Mouse (Mus musculus) spleen, embryonic (tissue): ENCODE data around the gene Ranbp2.

Experiments used
- CTCF ChIA-PET: fragments of 350-600 bp; sonication (Branson Sonifier 250); formaldehyde crosslinking; loops from one replicate; lab custom pipeline; 2022; lab: Charles Lee

The Ranbp2 gene

DNA sequence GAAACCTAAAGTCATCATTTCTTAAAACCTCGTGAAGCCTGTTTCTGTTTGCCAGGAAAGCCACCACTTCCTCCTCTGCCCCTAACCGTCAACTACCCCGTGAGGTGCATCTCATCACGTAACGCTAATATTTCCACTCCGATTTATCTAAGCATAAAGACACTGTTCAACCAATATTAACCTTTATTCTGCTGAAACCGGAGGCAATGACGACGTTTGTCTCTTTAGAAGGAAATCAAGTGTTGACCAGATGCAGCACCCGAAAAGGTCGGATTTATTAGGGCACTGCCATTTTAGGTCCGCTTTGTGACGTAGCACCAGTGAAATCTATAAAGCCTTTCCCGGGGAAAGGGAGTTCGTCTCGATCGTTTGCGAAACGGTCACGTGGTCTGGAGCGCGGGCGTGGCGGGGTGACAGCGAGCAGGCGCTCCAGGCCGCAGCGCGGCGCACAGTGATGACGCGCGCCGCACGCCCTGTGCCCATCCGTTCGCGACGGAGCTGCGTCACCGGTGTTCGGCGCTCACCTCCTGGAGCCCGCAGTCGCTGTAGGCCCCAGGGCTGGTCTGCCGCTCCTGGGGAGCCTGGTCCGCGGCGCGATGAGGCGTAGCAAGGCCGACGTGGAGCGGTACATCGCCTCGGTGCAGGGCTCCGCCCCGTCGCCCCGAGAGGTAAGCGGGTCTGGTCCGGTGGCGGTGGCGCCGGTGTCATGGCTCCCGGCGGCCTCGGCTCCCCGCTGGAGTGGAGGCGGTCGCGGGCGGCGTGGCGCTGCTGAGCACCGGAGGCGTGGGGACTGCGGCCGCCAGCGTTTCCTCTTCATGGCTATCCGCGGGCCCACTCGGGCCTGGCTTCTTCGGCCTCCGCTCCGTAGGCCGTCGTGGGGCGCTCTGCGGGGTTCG lies at the start of gene Ranbp2:
Gene Ranbp2, plus strand, starts transcription at position 537 of the 896 bp plus-strand sequence.
- CTCF ChIA-PET = no interaction called here

DNA sequence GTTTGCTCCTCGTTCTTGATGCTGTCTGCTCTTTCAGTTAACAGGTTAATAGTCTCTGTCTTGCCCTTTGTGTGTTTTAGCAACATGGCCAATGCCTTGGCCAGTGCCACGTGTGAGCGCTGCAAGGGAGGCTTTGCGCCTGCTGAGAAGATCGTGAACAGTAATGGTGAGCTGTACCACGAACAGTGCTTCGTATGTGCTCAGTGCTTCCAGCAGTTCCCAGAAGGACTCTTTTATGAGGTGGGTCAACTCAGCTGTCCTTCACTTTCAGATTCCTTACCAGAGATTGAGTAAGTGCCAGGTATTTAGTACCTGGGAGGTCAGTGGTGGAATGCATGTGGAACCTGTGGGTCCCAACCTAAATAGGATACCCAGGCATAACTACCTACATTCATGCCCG lies 47.8 kb upstream of the Ranbp2 start:
- CTCF ChIA-PET = interaction anchor here (0.7 kb wide), 1 partner anchor 18 kb away, joined by 3 read pairs; no protein-coding TSS in a partner anchor

DNA sequence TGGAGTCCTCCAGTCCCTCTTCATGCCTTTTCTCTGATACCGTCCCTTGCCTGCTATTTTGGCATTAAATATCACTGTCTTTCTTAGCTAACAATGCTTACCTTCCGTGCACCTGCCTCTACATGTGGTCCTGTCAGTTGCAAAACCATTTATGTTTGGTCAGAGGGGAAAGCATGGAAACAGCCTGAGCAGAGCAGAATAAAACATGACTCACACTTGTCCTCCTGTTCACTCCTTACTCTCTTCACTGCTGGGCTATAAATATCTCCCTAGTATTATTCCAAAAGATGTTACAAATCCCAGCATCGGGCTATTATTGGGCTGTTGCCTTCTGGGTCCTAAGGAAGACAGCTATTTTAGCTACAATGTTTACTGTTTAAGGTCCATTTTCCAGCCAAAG lies 44.9 kb upstream of the Ranbp2 start:
- CTCF ChIA-PET = interaction anchor here (0.6 kb wide), 1 partner anchor 44 kb away, joined by 3 read pairs; no protein-coding TSS in a partner anchor

DNA sequence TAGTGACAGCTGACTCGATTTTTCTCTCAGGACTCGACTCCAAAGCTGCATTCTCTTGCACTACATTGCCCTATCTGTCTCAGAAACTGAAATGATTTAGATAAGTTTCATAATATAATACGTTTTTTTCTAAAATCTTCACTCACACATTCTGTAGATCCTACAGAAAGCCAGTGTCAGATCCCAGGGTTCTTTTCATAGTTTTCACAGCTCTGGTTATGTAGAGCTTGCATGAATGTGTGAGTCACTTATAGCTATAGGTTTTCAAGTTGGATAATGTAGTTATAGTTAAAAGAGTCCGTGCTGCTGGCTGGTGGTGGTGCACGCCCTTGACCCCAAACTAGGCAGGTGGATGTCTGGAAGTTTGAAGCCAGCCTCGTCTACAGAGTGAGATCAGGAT lies 42.1 kb upstream of the Ranbp2 start:
- CTCF ChIA-PET = interaction anchor here (0.7 kb wide), 1 partner anchor 38 kb away, joined by 3 read pairs; no protein-coding TSS in a partner anchor

DNA sequence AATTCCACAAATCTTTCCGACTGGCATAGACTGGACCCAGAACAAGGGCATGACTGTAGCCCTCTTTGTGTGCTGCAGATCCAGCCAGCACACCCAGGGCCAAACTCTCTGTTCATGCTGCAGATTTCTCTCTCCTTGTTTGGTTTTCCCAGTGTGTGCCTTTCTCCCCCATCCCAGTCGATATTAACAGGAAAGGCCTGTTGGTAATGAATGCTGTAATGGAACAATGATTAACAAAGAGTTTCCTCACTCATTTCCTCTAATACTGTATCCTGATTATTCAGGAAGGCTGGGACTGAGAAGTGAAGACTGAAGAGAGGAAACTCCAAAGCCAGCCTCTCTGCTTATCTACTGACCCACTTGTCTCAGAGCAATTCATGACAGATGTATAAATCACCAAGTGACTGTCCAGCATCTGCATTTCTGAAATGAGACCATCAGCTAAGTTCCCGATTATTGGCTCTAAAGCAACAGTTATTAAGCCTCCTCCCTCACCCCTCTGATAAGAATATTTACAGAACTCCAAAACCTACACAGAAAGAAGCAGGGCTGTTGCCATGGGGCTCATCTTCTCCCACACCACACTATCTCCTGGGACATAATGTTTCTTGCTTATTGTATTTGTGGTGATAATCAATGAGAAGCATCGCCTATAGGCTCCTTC lies 41.3 kb upstream of the Ranbp2 start:
- CTCF ChIA-PET = interaction anchor here (0.7 kb wide), 1 partner anchor 39 kb away, joined by 3 read pairs; no protein-coding TSS in a partner anchor

DNA sequence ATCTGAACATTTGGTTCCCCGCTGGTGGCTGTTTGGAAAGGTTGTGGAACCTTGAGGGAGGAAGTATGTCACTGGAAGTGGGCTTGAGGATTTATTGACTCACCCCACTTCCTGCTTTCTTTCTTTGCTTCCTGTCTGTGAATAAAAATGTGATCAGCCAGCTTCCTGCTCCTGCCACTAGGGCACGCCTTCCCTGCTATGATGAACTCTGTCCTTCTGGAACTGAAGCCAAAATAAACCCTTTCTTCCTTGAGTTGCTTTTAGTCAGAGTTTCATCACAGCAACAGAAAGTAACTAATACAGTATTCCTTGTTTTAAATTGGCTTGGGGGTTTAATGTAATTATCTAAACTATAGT lies 40.8 kb upstream of the Ranbp2 start:
- CTCF ChIA-PET = no interaction called here

DNA sequence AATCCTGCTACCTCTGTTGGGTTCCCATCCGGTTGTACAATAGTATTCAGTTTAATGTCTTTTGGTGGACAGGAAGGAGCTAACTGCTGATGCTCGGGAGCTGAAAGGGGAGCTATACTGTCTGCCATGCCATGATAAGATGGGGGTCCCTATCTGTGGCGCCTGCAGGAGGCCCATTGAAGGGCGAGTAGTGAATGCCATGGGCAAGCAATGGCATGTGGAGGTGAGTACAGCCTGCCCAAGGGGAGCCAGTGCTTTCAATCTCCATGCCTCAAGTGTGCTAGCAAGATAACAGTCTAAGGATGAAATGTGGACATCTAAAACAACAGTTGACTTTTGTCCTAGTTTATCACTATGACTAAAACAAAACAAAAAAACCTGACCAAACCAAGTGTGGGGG lies 34.4 kb upstream of the Ranbp2 start:
- CTCF ChIA-PET = no interaction called here

DNA sequence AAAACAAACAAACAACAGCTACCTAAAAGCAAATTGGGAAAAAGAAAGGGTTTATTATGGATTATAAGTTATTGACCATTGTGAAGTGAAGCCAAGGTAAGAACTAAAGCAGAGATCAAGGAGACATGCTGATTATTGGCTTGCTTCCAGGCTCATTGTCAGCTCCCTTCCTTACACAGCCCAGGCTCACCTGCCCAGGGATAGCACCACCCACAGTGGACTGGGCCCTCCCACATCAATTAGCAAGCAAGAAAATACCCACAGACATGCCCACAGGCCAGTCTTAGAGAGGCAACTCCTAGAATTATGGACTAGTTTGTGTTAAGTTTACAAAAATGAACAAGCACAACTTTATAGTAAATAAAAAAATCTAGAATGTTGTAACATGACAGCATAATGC lies 33.9 kb upstream of the Ranbp2 start:
- CTCF ChIA-PET = no interaction called here

DNA sequence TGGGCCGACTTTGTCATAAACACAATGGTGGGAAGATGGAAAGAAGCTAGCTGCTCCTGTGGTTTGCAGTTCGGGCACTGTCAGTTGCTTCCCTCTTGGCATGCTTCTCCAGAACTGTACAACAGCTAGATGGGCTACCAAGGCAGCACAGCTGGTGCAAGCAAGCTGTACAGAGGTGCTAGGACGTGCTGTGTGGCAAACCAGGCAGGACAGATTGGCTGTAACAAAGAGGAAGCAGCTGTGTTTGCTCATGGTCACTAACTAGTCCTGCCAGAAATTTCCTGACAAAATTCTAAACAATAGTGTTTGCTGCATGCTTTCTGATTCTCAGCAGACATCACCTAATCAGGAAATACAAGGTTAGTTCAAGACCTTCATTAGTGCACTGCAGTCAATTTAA lies 30.0 kb upstream of the Ranbp2 start:
- CTCF ChIA-PET = no interaction called here

DNA sequence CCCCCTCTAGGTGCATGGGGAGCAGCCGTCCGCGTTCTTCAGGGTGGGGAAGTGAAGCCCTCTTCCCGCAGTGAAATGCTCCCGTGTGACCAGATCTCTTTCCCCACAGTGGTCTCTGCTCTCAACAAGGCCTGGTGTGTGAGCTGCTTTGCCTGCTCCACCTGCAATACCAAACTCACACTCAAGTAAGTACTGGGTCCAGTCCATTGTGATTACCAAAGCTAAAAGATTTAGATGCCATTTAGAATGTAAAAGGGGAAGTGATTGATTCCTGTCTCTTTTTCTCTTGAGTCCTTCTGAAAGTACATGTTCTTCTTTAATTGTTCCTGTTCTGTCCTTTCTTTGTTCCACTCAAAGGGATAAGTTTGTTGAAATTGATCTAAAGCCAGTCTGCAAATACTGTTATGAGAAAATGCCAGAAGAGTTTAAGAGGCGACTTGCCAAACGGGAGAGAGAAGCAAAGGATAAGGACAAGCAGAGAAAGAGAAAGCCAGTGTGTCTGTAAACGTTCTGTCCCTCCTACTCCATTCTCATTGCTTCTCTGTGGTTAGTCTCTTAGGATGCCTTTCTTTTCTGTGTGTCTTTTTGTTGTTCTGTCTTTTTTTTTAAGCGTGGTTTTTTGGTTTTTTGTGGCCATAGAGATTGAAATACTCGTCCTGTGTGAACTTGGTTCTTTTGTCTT lies 28.3 kb upstream of the Ranbp2 start:
- CTCF ChIA-PET = no interaction called here

DNA sequence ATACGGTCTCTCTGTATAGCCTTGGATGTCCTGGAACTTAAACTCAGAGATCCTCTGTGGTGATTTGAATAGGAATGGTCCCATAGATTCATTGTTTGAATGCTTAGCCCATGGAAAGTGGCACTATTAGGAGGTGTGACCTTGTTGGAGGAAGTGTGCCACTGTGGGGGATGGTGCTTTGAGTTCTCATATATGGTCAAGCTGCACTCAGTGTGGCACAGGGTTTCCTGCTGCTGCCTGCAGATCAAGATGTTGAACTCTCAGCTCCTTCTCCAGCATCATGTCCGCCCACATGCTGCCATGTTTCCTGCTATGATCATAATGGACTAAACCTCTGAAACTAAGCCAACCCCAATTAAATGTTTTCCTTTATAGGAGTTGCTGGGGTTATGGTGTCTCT lies 18.8 kb upstream of the Ranbp2 start:
- CTCF ChIA-PET = no interaction called here

DNA sequence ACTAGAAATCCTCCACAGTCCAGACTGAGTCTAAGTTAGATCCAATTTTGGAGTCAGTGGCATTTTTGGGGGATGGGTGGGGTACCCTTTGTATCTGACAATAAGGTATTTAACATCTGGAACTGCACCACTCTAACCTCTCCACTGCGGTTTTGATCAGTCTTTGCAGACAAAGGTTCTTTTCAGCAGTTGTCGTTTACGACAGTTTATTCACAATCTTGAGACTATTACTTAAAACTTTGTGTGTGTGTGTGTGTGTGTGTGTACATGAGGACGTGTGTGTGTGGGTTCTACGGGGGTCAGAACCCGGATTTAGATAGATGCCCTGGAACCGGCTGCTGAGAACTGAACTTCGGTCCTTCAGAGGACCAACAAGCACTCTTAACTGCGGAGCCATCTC lies 870 bp upstream of the Ranbp2 start:
- CTCF ChIA-PET = interaction anchor here (0.8 kb wide), 1 partner anchor 44 kb away, joined by 3 read pairs; no protein-coding TSS in a partner anchor

DNA sequence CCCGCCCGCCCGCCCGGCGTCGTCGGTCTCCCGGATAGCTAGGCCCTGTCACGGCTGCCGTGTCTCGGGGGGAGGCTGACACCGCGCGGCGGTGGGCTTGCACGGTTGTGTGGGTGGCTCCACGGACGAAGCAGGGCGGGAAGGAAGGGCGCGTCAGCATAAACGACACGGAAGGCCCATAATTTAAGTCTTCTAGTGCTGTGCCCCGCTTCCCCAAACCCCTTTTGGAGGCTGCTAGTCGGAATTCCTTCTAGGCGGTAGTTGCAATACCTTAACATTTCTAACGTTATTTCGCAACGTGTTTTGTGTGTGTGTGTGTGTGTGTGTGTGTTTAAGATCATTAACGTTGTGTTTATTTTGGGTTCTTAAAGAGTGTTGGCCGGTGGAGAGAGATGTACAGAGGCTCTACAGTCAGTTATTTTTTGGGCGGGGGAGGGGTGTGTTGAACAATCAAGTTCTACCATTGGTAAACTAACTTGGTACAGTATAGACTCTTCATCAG lies 611 bp downstream of the Ranbp2 start:
- CTCF ChIA-PET = no interaction called here

DNA sequence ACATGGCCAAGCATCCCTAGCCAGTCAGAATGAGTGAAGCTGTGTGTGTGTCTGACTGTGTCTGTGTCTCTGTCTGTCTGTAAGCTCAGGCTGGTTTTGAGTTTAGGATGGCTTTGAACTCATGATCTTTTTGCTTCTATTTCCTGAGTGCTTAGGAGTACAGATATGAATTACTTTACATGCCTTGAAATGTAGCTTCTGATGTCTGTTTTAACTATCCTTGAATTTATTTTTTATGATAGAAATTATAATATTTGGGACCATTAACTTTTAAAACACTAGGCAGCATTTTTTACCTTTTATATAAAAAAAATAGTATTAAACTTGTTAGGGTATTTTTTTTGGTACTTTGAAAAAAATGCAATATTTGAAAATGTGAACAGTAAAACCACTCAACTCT lies 4.9 kb downstream of the Ranbp2 start:
- CTCF ChIA-PET = no interaction called here

DNA sequence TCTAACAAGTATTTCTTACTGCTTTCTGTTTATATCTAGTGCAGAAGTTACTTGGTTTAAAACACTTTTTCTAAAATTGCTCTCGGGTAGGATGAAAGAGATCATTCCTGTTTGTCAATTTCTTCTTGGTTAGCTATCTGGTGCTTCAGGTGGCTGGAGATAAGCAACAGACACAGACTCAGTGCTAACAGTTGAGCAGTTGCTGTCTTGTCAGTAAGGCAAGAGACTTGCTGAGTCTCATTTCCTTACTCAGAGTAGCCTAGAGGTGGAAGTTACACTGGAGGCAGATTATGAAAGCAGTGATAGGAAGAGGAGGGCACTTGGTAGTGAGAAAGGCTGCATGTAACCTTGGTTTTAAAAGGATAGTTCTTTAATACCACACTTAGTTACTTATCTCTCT lies 5.5 kb downstream of the Ranbp2 start:
- CTCF ChIA-PET = no interaction called here

DNA sequence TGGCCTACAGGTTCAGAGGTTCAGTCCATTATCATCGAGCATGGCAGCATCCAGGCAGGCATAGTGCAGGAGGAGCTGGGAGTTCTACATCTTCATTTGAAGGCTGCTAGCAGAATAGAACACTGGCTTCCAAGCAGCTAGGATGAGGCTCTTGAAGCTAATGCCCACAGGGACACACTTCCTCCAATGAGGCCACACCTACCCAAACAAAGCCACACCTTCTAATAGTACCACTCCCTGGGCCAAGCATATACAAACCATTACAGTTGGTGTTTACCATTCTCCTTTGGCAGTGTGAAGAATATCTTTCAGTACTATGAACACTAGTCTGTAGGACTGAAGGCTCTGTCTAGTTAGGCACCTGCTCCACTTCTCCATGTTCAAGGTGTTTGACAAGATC lies 13.2 kb downstream of the Ranbp2 start:
- CTCF ChIA-PET = no interaction called here

DNA sequence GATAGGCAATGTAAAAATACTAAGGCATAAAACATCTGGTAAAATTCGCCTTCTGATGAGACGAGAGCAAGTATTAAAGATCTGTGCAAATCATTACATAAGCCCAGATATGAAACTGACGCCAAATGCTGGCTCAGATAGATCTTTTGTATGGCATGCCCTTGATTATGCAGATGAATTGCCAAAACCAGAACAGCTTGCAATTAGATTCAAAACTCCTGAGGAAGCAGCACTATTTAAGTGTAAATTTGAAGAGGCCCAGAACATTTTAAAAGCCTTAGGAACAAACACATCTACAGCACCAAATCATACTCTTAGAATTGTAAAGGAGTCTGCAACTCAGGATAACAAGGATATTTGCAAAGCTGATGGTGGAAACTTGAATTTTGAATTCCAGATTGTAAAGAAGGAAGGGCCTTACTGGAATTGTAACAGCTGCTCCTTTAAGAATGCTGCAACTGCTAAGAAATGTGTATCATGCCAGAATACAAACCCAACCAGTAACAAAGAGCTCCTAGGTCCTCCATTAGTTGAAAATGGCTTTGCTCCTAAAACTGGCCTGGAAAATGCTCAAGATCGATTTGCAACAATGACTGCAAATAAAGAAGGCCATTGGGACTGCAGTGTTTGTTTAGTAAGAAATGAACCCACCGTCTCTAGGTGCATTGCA lies 30.5 kb downstream of the Ranbp2 start:
- CTCF ChIA-PET = interaction anchor here (0.7 kb wide), 1 partner anchor 18 kb away, joined by 11 read pairs; no protein-coding TSS in a partner anchor

DNA sequence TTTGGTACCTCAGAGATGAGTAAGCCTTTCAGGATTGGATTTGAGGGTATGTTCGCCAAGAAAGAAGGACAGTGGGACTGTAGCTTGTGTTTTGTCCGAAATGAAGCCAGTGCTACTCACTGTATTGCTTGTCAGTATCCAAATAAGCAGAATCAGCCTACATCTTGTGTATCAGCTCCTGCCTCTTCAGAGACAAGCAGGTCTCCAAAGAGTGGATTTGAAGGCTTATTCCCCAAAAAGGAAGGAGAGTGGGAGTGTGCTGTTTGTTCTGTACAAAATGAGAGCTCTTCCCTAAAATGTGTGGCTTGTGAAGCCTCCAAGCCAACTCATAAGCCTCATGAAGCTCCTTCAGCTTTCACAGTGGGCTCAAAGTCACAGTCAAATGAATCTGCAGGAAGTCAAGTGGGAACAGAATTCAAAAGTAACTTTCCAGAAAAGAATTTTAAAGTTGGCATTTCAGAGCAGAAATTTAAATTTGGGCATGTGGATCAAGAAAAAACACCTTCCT lies 31.4 kb downstream of the Ranbp2 start:
- CTCF ChIA-PET = interaction anchor here (0.7 kb wide), 1 partner anchor 19 kb away, joined by 11 read pairs; no protein-coding TSS in a partner anchor

DNA sequence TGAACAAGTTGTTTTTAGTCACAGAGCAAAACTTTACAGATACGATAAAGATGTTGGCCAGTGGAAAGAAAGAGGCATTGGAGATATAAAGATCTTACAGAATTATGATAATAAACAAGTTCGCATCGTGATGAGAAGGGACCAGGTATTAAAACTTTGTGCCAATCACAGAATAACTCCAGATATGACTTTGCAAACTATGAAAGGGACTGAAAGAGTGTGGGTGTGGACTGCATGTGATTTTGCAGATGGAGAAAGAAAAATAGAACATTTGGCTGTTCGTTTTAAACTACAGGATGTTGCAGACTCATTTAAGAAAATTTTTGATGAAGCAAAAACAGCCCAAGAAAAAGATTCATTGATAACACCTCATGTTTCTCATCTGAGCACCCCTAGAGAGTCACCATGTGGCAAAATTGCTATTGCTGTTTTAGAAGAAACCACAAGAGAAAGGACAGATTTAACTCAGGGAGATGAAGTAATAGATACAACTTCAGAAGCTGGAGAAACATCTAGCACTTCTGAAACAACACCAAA lies 33.3 kb downstream of the Ranbp2 start:
- CTCF ChIA-PET = no interaction called here

DNA sequence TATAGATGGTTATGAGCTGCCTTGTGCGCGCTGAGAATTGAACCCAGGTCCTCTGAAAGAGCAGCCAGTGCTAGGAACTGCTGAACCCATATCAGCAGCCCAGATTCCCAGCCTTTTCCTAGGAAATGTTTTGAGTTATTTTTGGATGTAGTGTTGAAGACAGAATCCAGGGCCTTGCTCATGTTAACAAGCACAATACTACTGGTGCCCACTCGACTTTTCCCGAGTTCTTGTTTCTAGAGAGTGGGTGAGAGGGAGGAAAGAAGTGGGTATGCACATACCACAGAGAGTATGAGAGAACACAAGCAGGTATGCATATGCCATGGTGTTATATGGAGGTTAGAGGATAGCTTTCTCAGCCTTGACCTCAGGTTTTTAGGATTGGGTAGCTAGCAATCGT lies 44.3 kb downstream of the Ranbp2 start:
- CTCF ChIA-PET = no interaction called here

DNA sequence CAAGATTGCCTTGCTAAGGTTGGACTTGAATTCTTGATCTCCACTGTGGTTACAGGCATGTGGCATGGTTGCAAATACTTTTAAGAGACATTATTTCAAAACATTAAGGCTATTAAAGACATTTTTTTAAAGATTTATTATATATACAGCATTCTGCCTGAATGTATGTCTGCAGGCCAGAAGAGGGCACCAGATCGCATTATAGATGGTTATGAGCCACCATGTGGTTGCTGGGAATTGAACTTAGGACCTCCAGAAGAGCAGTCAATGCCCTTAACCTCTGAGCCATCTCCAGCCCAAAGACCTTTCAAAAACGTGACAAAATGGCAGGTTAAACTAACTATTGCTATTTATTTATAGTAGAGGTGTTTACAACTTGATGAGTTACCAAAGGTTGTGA lies 48.9 kb downstream of the Ranbp2 start:
- CTCF ChIA-PET = interaction anchor here (0.7 kb wide), 1 partner anchor 244 kb away, joined by 4 read pairs; no protein-coding TSS in a partner anchor
